Mouse (Mus musculus) bone marrow, adult 2 months (tissue): ENCODE data around the gene Hoxc13.

ENCODE experiments used
- CTCF ChIP-seq: fragments of 200-500 bp; IDR thresholded peaks from 2 replicates; pipeline ENCODE4 v1.5.1; 2011; ENCODE audit warnings: low read length, control low read depth; ENCODE audit not compliant: control insufficient read depth, insufficient read depth
- POLR2A ChIP-seq: fragments of 200-500 bp; IDR thresholded peaks from 2 replicates; pipeline ENCODE4 v1.6.1; 2011; ENCODE audit warnings: low read depth, mild to moderate bottlenecking, control low read depth, low read length, borderline replicate concordance; ENCODE audit not compliant: control insufficient read depth

- no peak for TF ChIP-seq CTCF
- no peak for TF ChIP-seq POLR2A
Measured at GRCm38 (mm10) chr15:102936279-102936972, 15.5 kb downstream of the Hoxc13 start, which contains the start of gene Hoxc12.
